Mouse (Mus musculus) kidney, postnatal 10 days (tissue): ENCODE measurements at regions not wholly inside any gene's neighbourhood (a gene's known extent, or its start where the extent isn't known, plus 50 kb on each side); places are given as distances from the start of the nearest gene placed in this dataset.

Experiments
- DNase-seq: peaks from one replicate; pipeline ENCODE4 v3.0.0; 2021; ENCODE audit warnings: mixed read lengths

DNA sequence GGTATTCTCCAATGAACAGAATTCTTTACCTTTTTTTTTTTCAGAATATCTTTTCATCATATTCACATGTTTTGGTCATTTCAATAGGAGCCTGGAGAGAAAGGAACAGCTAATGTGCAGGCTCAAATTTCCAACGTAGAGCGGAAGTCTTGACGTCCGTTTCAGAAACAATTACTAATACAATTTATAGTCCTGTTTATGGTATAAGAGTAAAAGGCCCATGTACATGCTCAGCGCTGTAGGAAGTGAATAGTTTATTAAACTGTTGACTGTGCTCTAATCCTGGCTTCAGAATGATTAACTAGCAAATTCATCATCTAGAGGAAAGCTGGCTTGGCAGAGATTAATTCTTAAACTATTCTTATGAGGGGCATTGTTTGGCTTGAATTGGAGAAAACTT lies 142.1 kb downstream of the Pik3r1 start:
- DNase-seq, result no peak

DNA sequence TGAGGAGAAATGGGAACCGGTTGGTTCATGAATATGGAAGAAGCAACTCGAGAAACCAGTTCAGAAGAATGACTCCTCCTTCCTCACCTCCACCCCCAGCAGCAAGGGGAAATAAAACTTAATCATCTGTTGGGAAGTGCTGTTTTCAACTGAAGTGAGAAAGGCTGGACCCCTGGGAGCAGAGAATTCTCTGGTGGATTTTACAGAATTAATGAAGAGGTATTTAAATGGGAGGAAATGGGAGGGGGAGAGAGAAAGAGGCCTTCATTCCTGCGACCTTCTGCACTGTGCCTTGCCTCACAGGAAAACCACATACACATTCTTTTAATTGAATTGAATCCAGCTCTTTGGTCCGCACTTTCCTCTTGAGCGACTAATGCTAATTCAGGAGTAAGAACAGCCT lies 143.8 kb downstream of the Pik3r1 start:
- peak; percentile 8 for DNase-seq

DNA sequence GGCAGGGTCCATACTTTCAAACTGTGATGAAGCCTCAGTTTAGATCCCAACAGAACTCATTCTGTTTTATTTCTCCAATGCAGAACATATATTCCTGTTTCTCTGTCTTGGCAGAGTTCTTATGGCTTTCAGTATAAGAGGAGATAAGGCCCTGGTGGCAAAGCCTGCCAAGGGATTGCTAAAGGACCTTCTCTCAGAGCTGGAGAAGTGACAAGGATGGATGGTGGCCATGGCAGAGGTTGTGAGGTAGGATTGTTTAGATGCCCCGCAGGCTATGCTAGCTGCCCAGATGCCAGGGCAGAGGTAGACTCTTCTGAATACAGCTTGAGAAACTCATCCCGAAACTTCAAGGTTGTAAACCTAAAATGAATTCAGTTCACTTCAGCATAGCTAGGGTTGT lies 145.4 kb downstream of the Pik3r1 start:
- DNase-seq, result no peak

DNA sequence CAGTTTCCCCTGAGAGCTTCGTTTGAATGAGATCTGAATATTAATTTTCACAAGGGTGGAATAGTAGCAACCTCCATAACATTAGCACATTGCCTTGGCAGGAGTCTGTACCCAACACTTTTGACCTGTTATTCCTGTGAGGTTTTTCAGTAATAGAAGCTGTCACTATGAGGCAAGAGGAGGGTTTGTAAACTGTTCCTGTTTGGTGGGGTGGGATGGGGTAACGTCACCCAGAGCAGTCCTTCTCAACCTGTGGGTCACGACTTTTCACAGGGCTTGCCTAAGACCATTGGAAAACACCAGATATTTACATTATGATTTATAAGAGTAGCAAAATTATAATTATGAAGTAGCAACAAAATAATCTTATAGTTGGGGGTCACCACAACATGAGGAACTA lies 147.4 kb downstream of the Pik3r1 start:
- no peak for DNase-seq

DNA sequence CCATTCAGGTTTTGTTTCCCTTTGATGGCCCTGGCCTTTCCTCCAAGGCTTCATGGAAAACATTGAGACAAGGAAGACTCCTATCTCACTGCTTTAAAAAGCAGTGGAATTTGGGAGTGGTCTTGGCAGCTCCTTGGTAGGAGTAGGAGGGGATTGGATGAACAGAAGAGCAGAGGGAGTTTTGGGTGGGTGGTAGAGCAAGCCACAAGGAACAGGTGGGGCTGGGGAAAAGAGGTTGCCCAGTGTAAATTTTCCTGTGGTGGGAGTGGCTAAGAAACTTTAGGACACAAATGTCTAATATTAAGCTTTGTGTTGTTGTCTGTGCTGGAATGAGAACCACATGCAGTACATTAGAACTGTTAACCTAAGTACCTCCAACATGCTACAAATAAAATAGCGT lies 148.9 kb downstream of the Pik3r1 start:
- DNase-seq, result no peak

DNA sequence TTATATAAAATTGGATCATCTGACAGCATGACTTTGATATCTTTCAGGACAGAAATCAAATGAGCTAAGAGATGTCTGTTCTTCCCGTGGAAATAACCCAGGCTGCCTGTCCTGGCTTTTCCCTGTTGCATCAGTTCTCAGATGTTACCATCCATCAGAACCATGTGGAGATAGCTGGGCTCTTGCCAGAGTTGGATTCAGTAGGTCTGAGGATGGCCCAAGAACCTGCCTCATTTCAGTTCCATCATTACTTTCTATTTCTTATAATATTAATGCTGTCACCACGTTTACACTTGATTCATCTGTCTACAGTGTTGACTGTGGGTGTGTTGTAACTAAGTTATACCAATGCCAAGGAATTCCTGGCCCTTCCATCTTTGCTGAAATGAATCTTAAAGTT lies 155.2 kb downstream of the Pik3r1 start:
- no peak for DNase-seq

DNA sequence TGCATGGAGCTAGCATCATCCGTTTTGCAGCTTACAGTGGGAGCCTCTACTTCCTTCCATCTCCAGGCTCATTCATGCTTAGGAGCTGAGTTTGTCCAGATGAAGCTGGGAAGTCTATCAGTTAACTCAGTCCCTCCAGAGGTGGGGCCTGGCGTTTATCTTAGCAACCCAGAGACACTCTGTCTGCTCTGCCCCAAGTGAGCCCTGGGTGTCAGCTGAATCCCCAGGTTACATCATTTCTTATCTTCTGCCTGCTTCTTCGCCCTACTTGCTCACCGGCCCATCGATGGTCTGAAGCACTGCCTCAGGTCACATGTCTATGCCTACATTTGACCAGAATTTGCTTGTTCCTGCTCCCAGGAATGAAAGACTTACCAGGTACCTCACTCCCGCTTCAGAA lies 156.3 kb downstream of the Pik3r1 start:
- DNase-seq, result no peak

DNA sequence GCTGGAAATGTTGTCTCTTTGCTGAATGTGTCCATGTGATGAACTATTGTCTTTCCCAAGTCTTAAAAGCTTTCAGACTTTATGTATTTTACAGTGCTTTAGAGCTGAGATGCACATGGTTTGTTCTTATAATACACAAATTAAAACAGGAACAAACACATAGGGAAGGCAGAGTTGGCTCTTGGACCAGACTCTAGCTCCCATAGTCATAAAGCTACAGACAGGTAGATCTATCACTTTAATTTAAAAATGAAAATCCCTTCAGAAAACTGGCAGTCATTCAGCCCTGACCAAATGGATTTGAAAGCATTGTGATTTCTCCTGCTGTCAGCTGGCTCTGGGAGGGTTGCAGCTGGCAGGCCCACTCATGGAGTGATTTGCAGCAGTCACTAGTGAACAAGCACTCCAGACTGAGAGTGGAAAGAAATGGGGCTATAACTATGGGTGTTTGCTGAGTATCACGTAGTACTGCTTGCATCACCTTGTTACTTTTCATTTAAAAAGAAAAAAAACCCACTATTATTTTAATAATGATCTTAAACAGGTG lies 161.8 kb downstream of the Pik3r1 start:
- DNase-seq, result no peak

DNA sequence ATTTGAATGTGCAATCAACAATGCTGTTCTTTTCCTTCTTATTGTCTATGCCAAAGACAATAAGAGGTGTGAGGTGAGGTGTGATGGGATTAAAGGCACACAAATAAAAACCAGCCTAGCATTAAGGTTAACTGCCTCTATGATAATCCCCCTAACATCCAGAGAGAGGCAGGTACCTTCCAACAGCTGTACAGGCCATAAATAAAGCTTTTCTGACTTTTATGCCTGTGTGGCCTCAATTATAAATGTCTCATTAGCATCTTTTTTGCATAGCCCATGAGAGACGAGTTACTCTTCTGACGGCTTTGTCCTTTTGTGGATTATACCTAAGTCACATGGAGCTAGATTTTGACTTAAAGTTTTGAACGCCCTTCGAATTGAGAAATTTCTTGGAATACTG lies 162.3 kb downstream of the Pik3r1 start:
- DNase-seq, result no peak

DNA sequence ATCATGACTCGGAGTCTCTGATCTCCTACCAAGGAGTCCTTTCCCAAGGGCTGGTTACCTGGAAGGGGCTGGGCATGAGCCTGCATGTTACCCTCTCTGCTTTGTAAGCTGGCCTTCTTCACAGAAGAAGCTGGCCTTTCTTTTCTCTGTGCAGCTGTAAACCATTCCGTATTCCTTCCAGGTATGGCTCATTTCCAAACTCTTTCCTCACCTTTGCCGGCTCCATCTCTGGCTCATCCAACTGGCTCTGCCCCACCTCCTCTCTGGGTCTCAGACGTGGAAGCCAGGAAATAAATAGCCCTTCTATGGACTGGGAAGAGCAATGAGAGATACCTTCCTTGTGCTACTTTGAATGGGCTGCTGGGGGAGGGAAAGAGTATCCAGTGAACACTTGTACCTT lies 163.0 kb downstream of the Pik3r1 start:
- no peak for DNase-seq

DNA sequence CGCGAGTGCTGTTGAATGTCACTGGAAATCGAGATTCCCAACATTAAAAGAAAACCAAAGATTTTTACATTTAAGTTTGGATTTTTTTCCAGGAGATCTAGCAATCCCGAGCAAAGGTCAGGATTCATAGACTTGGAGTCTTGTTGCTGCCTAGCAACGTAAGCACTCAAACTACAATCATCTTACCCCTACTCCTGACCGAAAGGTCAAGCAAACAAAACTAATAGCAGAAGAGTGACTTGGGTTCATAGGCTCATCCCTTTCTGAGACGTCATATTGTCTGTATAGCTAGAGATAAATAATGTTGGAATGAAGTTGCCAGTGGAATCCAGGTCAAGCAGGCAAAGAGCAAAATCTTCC lies 169.9 kb downstream of the Pik3r1 start:
- no peak for DNase-seq

DNA sequence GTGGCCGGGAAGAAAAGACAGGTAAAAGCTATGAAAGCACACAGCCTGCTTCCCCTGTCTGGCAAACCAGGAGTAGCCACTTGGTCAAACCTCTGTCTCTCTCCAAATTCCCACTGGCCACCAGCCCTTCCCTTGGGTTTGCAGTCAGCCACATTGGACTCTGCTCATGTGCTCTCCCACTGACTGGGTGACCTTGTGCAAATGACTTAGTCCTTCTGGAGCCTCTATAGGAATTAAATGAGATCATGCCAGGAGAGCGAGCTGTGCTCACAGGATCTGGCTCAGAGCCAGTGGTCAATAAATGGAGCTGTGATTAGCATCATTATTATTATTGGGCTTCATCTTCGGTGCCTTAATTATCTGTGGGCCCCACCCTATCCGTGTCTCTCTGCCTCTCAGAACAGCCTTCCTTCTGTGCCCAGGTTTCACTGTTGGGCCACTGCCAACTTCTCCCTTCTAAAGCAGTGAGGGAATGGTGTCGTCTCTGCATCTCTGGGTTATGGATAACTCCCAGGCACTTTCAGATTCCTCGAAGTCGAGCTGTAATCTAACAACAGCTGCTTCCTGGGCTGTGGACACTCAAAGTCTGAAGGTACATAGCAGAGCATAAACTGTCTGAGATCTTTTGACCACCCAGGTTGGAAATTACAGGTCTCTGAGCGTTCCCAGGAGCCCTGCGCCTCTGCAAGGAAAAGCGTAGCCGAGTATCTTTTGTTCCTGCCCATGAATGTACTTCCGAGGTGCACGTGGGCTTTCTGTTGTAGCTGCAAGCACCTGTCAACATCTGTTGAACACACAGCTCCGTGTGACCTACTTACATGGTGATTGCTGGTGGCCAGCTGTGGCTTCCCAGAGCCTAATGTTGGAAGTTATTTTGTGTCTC lies 170.5 kb downstream of the Pik3r1 start:
- DNase-seq, result peak; percentile 15

DNA sequence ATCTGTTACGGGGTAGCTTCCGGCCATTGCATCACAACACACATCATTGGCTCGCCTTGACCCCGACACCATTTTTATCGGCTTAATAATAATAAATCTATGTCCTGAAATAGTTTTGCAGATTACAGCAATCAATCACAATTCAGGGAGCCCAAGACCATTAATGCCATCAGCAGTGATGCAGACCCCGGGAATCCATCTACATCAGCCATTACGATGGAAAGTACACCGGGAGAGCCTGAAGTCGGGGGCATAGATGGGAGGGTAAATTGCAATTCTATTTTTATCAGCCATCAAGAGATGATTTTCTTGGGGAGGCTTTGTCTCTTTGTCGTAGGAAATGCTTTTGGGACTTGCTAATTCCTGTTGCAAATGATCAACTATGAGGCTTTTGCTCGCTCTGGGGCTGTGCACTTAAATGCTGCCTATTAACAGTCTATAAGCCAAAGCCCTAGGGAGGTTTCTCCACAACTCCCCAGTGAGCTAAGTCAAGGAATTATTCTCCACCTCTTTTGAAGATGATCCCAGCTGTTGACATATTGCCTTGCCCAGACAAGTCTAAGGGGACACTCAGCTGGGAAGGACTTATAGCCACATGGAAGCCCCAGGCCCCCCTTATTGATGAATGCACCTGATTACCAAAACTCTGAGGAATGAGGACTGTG lies 173.4 kb downstream of the Pik3r1 start:
- DNase-seq, result no peak

DNA sequence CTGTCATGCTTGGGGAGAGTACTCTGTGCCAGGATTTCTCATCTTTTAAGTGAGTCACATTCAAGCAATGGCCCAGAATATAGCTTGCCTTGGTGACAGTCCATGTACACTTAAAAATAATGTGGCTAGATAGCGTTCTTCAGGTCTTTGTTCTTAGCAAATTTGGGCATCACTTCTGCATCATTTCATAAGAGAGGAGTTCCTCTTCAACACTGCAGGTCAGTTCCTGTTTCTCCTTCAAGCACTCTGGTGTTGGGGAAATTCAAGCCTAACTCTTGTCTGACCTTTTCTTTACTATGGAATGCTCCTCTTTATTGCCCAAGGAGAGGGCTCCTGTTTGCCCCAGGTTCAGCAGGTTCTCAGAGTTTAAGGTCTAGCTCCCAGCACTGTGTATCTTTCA lies 175.7 kb downstream of the Pik3r1 start:
- no peak for DNase-seq

DNA sequence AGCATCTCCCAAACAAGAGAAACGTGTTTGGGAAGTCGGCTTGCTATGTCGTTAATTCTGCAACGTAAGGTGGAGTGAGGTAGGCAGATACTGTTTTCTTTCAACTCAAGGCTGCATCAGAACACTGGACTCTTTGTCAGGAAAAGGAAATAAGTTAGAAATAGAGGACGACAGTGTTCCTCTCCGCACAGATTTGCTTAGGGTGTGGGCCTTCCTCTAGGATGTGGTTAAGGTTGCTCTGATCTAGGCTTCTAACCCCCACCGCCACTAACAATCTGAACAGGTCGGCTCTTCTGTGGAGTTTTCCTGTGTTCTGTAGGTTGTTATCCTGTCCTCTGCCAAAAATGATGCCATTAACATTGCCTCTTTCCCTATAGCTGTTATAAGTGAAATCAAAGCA lies 179.1 kb downstream of the Pik3r1 start:
- DNase-seq, result no peak

DNA sequence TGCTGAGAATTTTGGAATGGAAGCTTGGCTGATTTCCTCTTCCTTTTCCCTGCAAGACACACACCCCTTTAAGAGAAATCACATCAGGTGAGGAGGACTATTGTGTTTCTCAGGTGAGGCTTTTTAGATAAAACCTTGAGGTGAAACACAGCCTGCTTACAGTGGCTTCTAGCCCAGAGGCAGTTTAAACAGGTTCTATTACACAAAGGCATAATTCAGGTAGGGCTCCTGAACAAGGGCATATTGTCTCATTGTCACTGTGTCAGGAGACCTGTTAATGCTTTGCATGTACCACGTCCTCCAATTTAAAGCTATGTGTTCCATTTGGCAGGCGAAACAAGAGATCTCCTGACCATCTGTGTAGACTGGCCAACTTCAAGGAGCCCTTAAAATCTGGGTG lies 181.2 kb downstream of the Pik3r1 start:
- DNase-seq, result no peak

DNA sequence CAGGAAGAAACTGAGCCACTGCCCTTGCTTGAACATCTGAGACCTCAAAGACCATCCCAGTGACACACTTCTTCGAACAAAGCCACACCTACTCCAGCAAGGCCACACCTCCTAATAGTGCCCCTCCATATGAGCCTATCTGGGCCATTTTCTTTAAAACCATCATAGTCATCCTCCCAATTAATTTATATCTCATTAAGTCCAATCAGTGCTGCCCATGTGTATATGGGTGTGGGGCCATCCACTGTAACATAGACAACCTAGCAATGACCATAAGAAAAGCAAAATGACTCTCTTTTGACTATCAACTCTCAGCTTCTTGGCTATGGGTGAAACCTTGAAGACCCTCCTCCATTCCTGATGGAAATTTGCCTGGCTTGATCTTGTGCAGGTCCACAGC lies 191.5 kb downstream of the Pik3r1 start:
- no peak for DNase-seq

DNA sequence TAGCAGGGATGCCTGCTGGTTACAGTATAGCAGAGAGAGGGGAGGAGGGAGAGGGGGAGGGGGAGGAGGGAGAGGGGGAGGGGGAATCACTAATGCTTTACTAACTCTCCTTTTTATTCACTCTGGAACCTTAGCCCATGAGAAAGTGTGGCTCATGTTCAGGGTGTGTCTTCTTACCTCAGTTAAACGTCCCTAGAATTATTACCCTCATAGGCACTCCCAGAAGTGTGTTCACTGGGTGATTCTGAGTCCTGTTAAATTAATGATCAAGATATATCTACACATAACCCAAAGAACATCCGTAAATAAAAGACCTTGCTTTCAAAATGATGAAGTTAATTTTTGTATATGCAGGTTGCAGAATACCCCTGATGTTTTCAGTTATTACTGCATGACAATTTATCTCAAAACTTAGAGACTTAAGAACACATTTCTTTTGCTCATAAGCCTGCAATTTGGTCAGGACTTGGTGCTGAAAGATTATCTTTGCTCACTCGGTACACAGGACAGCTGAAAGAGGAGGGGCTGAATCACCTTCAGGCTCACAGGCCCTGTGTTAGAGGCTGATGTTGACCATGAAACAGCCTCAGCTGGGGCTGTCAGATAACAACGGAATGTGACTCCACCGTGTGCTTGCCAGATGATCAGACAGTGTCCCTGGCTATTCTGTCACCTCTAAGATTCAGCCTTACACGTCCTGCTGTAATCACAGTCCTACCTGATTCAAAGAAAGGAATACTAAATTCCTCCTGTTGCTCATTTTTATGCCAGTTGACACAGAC lies 195.0 kb downstream of the Pik3r1 start:
- DNase-seq, result no peak

DNA sequence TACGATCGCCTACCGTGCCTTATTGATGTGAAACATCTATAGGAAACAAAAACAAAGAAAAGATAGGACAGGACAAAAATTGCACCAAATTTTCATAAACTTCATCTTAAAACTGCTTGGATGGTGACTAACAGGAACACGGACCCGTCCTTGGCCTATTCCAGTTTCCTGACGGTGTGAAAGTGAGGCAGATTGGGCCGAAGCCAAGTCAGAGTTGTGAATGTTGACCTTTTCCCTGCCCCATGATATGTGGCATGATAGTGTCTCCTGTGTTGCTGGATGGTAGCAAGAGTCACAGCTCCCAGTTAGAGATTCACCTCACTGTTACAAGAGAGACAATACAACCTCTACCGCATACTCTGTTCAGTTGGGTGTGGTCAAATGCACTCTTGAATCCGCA lies 195.8 kb downstream of the Pik3r1 start:
- DNase-seq, result no peak

DNA sequence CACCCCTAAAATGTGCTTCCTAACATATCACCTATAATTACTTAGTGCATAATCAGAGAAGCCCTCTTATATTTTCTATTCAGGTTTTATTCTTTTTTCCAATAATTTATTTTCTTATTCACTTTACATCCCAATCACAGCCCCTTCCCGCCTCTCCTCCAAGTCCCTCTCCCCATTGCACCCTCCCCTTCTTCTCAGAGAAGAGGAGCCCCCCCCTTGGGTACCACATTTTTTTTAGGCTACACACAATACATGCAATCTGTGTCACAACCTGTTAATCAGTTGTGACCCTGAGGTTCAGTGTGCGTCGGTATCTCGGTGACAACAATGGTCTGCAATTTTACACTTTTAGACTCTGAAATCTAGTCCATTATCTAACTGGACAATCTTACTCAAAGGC lies 198.0 kb downstream of the Pik3r1 start:
- no peak for DNase-seq

DNA sequence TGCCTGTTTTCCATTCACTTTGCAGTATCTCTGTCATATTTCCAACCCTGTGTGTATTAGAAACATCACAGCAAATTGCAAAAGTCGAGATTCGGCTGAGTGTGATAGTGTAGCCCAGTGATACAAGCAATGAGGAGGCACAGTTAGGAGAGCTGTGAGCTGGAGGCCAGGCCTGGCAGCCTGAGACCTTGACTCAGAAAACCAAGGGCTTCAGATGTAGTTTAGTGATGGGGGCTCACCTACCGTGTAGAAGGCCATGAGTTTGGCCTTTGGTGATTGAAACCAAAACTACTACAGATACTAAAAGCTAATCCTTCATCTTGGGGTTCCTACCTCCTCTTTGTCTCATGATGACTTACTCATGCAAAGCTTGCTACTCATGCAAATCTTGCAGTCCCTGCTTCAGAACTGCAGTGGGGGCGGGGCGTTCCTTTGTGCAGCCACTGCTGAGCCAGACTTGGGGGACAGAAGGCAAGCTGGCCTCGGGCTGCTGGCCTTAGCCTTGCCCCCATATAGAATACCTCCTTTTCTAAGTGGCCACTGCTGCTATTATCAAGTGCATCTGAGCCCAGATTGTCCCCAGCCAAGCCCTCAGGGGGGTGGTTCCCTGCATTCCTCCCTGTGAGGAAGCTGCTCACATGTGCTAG lies 198.9 kb downstream of the Pik3r1 start:
- no peak for DNase-seq

DNA sequence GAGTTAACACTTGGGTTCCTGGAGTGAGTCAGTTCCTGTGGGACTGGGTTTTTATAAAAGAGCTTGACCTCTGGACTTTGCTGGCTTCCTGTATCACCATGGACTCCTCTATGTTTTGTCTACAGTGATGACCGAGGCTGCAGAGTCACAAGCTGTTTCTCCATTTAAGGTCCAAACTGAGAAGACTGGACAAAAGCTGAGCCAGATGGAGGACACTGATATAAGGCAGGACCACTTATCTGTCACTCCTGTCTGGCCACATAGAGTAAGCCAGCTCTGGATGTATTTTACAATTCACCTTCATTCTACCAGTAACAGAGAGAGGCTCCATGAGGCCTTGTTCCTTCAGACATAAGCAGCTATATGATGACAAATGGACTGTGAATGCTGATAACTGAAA lies 202.7 kb downstream of the Pik3r1 start:
- no peak for DNase-seq

DNA sequence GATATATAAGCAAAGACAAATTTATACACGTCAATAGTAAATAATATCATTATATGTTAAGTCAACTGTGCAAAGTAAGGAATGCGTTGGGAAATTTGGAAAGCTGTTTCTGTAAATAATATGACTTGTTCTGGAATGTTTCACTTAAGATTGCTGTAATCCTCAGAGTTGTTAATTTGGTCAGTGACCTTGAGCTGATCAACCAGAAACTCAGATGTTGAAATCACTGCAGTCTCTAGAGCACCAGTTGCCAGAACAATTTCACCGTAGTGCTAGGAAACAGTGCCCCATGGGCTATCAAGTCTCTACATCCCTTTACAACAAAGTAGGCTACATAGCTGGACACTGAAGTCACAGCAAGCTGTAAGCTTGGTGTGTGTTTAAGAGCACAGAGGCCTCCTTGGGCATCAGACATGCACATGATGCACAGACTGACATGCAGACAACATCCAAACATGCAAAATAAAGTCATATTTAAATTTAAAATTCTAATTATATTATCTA lies 212.6 kb downstream of the Pik3r1 start:
- DNase-seq, result no peak
